Mouse (Mus musculus): ENCODE data around the gene St8sia6.

DNA sequence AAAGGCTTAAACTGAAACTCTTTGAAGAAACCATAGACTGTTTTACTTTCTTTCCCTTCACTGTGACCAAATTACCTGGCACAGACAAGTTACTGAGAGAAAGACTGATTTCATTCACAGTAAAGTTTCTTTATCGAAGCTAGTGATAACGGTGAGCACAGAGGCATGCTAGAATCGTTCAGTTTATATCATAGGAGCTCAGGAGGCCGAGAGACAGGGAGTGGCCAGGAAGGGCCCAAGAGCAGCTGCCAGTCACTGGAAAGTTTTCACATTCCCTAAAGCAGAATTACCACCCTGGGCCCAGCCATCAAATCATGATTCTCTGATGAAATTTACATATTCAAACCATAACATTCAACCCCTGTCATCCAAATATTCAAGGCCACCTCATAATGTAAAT is 109.5 kb downstream of the St8sia6 start:
- TF ChIP-seq CTCF (IDR thresholded peaks at IDR 0.05; ENCODE audit: borderline replicate concordance, control insufficient read depth, extremely low read depth, insufficient read depth, low read length, poor library complexity) (no peak), POLR2A (IDR thresholded peaks at IDR 0.05; ENCODE audit: control insufficient read depth, extremely low read depth, insufficient read depth, low read length, poor library complexity) (no peak)
